Mouse (Mus musculus) thymus, adult 2 months (tissue): Measurements from ENCODE around the gene Sirpa. TPM values are rescaled to one million over a fixed set of nuclear protein-coding genes. Genes with fewer than 3 reads are reported as not detected.

Experiments used
- DNase-seq: peaks from one replicate; pipeline ENCODE4 v3.0.0; 2021
- H3K27ac ChIP-seq: fragments of 200-500 bp; 2 replicates; pipeline ENCODE4 v1.5.1; 2012; ENCODE audit warnings: low read length, control low read depth; ENCODE audit not compliant: control insufficient read depth, insufficient read depth
- H3K27me3 ChIP-seq: fragments of 200-500 bp; 2 replicates; pipeline ENCODE4 v1.6.1; 2012; ENCODE audit warnings: mild to moderate bottlenecking, low read length, moderate library complexity, mixed read lengths; ENCODE audit not compliant: control insufficient read depth, insufficient read depth
- H3K36me3 ChIP-seq: fragments of 200-500 bp; 2 replicates; pipeline ENCODE4 v1.6.1; 2012; ENCODE audit warnings: mild to moderate bottlenecking, low read length, moderate library complexity; ENCODE audit not compliant: control insufficient read depth, insufficient read depth
- H3K4me1 ChIP-seq: fragments of 200-500 bp; replicated peaks from 2 replicates; pipeline ENCODE4 v1.6.1; 2012; ENCODE audit warnings: low read length; ENCODE audit not compliant: control insufficient read depth, insufficient read depth
- H3K4me3 ChIP-seq: fragments of 200-500 bp; 2 replicates; pipeline ENCODE4 v1.5.1; 2012; ENCODE audit warnings: mild to moderate bottlenecking, low read length, control low read depth, moderate library complexity; ENCODE audit not compliant: control insufficient read depth, insufficient read depth
- CTCF ChIP-seq: fragments of 200-500 bp; IDR thresholded peaks from 2 replicates; pipeline ENCODE4 v1.5.1; 2012; ENCODE audit warnings: mild to moderate bottlenecking, control low read depth, low read length, moderate library complexity, borderline replicate concordance; ENCODE audit not compliant: control insufficient read depth, poor library complexity, insufficient read depth; ENCODE audit errors: extremely low read depth
- POLR2A ChIP-seq: fragments of 200-500 bp; IDR thresholded peaks from 2 replicates; pipeline ENCODE4 v1.6.1; 2012; ENCODE audit warnings: mild to moderate bottlenecking, low read length, control low read depth, moderate library complexity; ENCODE audit not compliant: control insufficient read depth, poor library complexity, insufficient read depth; ENCODE audit errors: extremely low read depth
- WGBS: fragments of 180-500 bp; shearing (Covaris S2); methylation state at CpG from one replicate; pipeline ENCODE4 v1.1.7; 2018; 5-methylcytosine and 5-hydroxymethylcytosine counted together
- polyA plus RNA-seq: library from polyadenylated mRNA; depleted of rRNA; stranded (reverse); fragments of >200 nt; gene quantifications from 2 replicates; pipeline ENCODE4 v1.2.3, GENCODE M21; 2012; rRNA removed

The Sirpa gene
- 56.0 and 63.1 TPM in 2 replicates for polyA plus RNA-seq

DNA sequence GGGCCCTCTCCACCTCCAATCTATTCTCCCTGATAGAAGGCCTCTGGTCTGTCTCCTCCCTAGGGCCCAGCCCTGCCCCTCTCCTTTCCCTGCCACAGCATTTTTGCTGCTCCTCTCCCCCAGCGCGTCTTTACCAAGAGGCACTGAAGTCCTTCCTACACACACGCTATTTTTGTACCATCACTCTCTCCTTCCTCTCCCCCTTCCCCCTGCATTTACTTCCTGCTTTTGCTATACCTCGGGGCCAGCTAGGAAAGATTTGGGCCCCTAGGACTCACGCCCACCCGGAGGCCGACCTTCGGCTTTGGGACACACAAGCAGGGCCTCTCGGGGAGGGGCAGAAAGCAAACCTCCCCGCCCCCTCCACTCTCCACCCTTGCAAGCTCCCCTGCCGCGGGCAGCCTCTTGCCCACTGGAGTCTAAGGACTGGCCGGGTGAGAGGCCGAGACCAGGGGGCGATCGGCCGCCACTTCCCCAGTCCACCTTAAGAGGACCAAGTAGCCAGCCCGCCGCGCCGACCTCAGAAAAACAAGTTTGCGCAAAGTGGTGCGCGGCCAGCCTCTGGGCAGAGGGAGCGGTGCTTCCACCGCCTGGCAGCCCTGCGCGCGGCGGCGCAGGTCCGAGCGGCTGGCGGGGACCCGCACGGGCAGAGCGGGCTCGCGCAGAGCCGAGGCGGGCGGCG is at the start of gene Sirpa:
Sirpa (plus strand) TSS at position 377 of the 682 bp plus-strand sequence.
- TF ChIP-seq CTCF (no peak), POLR2A (no peak)
- peak; percentile 9 for DNase-seq
- H3K36me3 ChIP-seq = no peaks in the 10 kb centered on the region
- peaks cover 4% of the 10 kb centered on the region; the same call in 1 of the 2 replicates for H3K27me3 ChIP-seq
- peak within 1 kb of the TSS; percentile 15; the same call in 1 of the 2 replicates for H3K27ac ChIP-seq
- H3K4me1 ChIP-seq = peaks cover 4% of the 10 kb centered on the region; the same call in 1 of the 2 replicates
- H3K4me3 ChIP-seq = peak within 1 kb of the TSS; percentile 40
- WGBS = 1% methylated on average over 43 of the region's 43 CpGs

DNA sequence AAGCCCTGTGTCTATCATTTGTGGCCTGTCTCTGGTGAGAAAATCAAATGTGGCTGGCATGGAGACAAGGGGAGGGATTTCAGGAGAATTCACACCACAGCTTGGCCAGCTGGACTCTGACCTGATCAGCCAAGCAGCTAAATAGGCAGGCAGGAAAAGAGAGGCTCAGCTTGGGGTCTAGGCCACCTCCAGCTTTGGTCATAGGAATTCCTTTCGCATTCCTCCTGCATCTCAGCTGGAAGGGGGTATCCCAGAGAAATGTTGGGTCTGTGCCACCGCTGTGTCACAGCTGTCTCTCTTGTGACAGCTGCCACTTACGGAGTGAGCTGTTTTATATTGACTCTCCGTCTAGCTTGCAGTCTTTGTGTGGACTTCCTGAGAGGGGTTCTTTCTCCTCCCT is 48.2 kb upstream of the Sirpa start:
- Histone ChIP-seq H3K4me1 (no peaks in the 10 kb centered on the region), H3K4me3 (no peak overlapping the region), H3K36me3 (no peaks in the 10 kb centered on the region), H3K27me3 (no peaks in the 10 kb centered on the region), H3K27ac (no peak overlapping the region)
- no peak for DNase-seq
- TF ChIP-seq CTCF = no peak
- no peak for TF ChIP-seq POLR2A
- 86% methylated on average over 4 of the region's 4 CpGs for WGBS

DNA sequence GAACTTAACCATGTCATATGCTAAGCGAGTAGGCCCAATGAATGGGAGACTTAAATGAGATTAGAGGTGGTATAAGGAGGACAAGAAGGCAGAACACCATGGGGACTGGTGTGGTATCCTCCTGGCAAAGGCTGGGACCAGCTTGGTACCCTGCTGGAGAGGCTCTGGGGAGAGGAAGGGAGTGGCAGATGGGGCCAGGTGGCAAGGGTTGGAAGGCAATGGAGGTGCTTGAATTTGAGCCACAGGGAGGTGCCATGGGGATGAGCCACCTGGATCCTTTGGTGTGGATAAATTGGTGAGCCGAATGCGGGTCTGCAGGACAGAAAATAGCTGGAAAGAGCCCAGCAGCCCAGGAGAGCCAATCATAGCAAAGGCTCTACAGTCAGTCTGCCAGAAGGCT is 47.7 kb upstream of the Sirpa start:
- H3K27ac ChIP-seq = no peak overlapping the region
- WGBS = 86% methylated on average over 3 of the region's 3 CpGs
- H3K4me1 ChIP-seq = no peaks in the 10 kb centered on the region
- no peak for TF ChIP-seq POLR2A
- no peak for TF ChIP-seq CTCF
- H3K4me3 ChIP-seq = no peak overlapping the region
- no peak for DNase-seq
- no peaks in the 10 kb centered on the region for H3K36me3 ChIP-seq
- no peaks in the 10 kb centered on the region for H3K27me3 ChIP-seq

DNA sequence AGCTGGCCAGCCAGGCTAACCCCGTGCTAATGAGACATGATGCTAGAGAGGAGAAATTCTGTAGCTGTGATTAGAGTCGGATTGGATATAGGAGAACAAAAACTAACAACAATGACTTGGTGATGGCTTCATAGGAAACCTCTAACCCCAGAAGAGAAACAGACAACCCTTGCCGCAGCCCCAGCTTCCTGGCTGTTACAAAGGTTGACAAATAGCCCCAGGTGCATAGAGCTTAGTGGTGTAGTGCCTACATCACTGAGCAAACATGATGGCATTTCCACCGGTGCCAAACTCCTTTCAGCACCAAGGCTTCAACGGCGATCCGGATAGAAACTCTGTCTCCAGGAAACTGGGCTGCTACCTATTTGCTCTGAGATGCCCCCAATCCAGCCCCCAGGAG is 47.0 kb upstream of the Sirpa start:
- 69% methylated on average over 7 of the region's 7 CpGs for WGBS
- Histone ChIP-seq H3K27ac (no peak overlapping the region), H3K36me3 (no peaks in the 10 kb centered on the region), H3K27me3 (no peaks in the 10 kb centered on the region), H3K4me3 (no peak overlapping the region), H3K4me1 (no peaks in the 10 kb centered on the region)
- no peak for TF ChIP-seq POLR2A
- no peak for TF ChIP-seq CTCF
- no peak for DNase-seq

DNA sequence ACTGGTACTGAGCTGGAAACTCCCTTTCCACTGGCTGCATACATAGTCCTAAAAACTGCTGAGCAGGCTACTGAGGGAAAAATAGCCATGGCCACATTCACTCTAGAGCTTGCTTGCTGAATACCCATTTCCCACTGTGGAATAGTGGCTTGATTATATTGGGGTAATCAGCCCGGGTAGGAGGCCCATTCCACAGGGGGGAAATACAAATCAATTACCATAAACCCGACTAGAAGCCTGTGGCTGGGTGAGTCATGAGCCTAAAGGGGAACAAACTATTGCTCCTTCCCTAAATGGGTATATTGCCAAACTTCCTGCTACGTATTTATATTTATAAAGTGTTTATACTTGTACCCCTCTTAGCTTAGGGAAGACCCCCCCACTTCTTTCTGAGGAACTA is 45.9 kb upstream of the Sirpa start:
- H3K27ac ChIP-seq = no peak overlapping the region
- H3K4me1 ChIP-seq = no peaks in the 10 kb centered on the region
- H3K36me3 ChIP-seq = no peaks in the 10 kb centered on the region
- DNase-seq = no peak
- WGBS = 29% methylated on average over 3 of the region's 3 CpGs
- no peaks in the 10 kb centered on the region for H3K27me3 ChIP-seq
- no peak for TF ChIP-seq POLR2A
- no peak for TF ChIP-seq CTCF
- no peak overlapping the region for H3K4me3 ChIP-seq

DNA sequence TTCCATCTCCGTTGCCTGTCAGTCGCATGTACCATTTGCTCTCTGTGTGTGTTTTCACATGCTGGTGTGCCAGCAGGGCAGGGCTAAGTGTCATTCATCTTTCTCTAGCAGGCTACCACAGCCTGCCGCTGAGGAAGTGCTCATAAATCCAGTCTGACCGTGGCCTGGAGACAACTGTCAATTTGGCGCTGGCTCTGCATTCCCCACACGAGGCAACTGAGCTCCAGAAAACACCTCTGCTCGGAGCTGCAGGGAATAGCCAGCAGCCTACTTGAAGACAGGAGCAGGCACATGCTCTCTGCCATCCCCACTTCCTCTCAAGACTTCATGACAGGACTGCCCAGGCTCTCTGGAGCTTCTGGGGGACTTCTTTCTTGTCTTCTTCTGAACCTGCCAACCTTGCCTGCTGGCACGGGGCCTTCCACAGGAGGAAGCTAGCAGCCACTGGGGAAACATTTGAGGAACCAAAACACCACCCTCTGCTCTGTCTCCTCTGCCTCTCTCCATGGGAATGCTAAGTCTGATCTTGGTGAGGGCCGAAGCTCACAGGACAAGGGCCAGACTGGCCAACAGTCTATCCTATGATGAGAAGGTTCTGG is 43.0 kb upstream of the Sirpa start:
- no peak overlapping the region for H3K27ac ChIP-seq
- H3K27me3 ChIP-seq = no peaks in the 10 kb centered on the region
- H3K4me3 ChIP-seq = no peak overlapping the region
- no peaks in the 10 kb centered on the region for H3K4me1 ChIP-seq
- H3K36me3 ChIP-seq = no peaks in the 10 kb centered on the region
- TF ChIP-seq CTCF = no peak
- no peak for TF ChIP-seq POLR2A
- WGBS = 30% methylated on average over 9 of the region's 9 CpGs
- no peak for DNase-seq

DNA sequence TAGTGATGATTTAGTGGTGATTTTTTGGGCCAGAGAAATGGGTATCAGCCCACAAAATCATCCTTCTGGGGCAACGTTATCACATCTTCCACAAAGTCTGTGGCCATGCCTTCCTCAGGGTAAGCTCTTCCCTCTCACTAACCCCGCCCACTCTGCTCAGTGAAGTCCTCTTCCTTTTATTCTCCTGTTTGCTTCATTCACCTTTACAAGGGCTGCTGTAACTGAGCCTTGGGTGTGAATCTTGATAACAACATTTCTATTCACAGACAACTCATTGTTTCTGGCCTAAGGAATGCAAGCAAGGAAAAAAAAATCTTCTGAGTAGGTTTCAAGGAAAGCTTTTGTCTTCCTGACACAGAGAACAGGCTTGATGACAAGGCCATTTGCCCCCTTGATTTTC is 41.9 kb upstream of the Sirpa start:
- Histone ChIP-seq H3K4me1 (no peaks in the 10 kb centered on the region), H3K27ac (no peak overlapping the region), H3K4me3 (no peak overlapping the region), H3K36me3 (no peaks in the 10 kb centered on the region), H3K27me3 (no peaks in the 10 kb centered on the region)
- DNase-seq = no peak
- WGBS = 45% methylated on average over 2 of the region's 2 CpGs
- no peak for TF ChIP-seq POLR2A
- TF ChIP-seq CTCF = no peak
